Mouse (Mus musculus) liver, embryonic 16.5 days (tissue): ENCODE measurements at regions not wholly inside any gene's neighbourhood (a gene's known extent, or its start where the extent isn't known, plus 50 kb on each side); places are given as distances from the start of the nearest gene placed in this dataset.

ENCODE experiments used
- ATAC-seq: fragments of 200-750 bp; cut with Nextera tagmentation; 2 replicates; pipeline ENCODE4 v1.8.0; 2017; ENCODE audit warnings: low read depth, mild to moderate bottlenecking, moderate number of reproducible peaks, moderate library complexity
- H3K27ac ChIP-seq: fragments of 300-500 bp; sonication (generic); 2 replicates; pipeline ENCODE4 v1.5.1; 2014; ENCODE audit warnings: mild to moderate bottlenecking, low read length
- H3K27me3 ChIP-seq: fragments of 300-500 bp; sonication (generic); 2 replicates; pipeline ENCODE4 v1.6.1; 2014; ENCODE audit warnings: low read depth, low read length, mixed read lengths; ENCODE audit not compliant: control insufficient read depth, insufficient read depth
- H3K36me3 ChIP-seq: fragments of 300-500 bp; sonication (generic); 2 replicates; pipeline ENCODE4 v1.6.1; 2014; ENCODE audit warnings: mild to moderate bottlenecking; ENCODE audit not compliant: control insufficient read depth, insufficient read depth
- H3K4me1 ChIP-seq: fragments of 300-500 bp; sonication (generic); 2 replicates; pipeline ENCODE4 v1.6.1; 2014; ENCODE audit warnings: low read depth, low read length, mixed read lengths; ENCODE audit not compliant: control insufficient read depth
- H3K4me2 ChIP-seq: fragments of 300-500 bp; sonication (generic); 2 replicates; pipeline ENCODE4 v1.6.1; 2014; ENCODE audit warnings: low read depth, low read length, mixed read lengths
- H3K4me3 ChIP-seq: fragments of 300-500 bp; sonication (generic); 2 replicates; pipeline ENCODE4 v1.5.1; 2014; ENCODE audit warnings: low read depth, mild to moderate bottlenecking, low read length
- H3K9ac ChIP-seq: fragments of 300-500 bp; sonication (generic); 2 replicates; pipeline ENCODE4 v1.6.1; 2014; ENCODE audit warnings: low read depth, low read length
- H3K9me3 ChIP-seq: fragments of 300-500 bp; sonication (generic); replicated peaks from 2 replicates; pipeline ENCODE4 v1.6.1; 2016; ENCODE audit warnings: low read length; ENCODE audit not compliant: control insufficient read depth
- WGBS: fragments of 180-500 bp; shearing (Covaris S2); extraction: QIAGEN DNeasy Blood & Tissue Kit; methylation state at CpG from one replicate; pipeline ENCODE4 v1.1.7; 2014; ENCODE audit not compliant: insufficient replicate concordance; 5-methylcytosine and 5-hydroxymethylcytosine counted together

DNA sequence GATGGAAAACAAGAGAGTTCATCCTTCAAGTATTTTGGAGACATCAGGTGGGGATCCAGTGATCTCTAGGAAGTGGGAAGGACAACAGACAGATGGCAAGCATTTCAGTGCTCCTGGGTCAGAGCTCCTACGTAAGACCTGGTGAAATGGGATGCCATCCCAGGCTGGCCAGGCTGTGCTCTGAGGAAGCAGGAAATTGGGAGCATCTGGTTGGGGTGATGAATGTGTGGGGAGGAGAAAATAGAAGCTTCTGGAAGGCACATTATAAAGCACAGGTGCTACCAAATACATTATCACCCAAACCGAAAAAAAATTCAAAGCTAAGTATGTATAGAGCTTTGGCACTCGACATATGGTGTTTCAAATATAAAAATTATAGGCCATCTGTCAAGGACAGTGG is 165.9 kb upstream of the Mtpn start:
- H3K9me3 ChIP-seq: no peaks in the 10 kb centered on the region
- no peak overlapping the region for H3K9ac ChIP-seq
- H3K36me3 ChIP-seq: no peaks in the 10 kb centered on the region
- no peak overlapping the region for H3K4me3 ChIP-seq
- H3K27me3 ChIP-seq: no peaks in the 10 kb centered on the region
- H3K27ac ChIP-seq: no peak overlapping the region
- H3K4me2 ChIP-seq: no peak overlapping the region
- no peak for ATAC-seq
- WGBS: 58% methylated on average over 3 of the region's 3 CpGs
- no peaks in the 10 kb centered on the region for H3K4me1 ChIP-seq

DNA sequence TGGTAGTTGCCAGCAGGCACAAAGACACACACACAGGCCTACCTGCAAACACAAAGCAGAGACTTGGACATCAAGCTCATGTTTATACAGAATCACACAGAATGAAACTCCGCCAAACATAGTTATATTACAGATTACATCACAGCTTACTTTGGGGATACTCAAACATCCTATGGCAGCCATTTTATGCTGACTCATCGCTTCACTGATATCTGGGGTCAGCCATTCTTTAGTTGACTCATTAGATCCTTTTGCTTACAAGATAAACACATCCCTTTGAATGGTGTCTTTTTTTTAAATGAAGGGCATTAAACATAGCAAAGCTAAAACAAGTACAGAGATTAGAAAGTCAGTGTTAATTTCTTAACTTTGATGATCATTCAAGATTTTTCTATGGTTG is 127.4 kb upstream of the Mtpn start:
- 46% methylated on average over 2 of the region's 2 CpGs for WGBS

DNA sequence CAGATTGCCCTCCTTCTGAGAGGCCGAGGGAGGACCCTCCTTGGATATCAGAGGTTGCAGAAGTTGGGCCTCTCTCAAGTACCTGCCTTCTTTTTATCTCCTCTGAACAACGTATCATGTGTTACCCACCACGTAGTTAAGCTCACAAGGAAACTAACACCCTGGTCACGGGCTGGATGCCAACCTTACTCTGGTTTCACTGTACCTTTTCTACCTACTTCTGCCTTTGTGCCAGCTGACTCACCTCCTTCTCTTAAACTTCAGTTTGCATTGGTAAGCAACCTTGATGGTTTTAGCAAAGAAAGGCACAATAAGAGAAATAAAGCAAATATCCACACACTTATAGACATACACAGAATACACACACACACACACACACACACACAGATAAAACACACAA is 111.7 kb upstream of the Mtpn start:
- H3K27me3 ChIP-seq: no peaks in the 10 kb centered on the region
- no peak overlapping the region for H3K4me3 ChIP-seq
- H3K9ac ChIP-seq: no peak overlapping the region
- ATAC-seq: no peak
- no peaks in the 10 kb centered on the region for H3K9me3 ChIP-seq
- no peak overlapping the region for H3K4me2 ChIP-seq
- H3K36me3 ChIP-seq: no peaks in the 10 kb centered on the region
- no peak overlapping the region for H3K27ac ChIP-seq
- 39% methylated on average over 4 of the region's 4 CpGs for WGBS
- no peaks in the 10 kb centered on the region for H3K4me1 ChIP-seq

More for the DNA sequence above, 127.4 kb upstream of the Mtpn start:
- H3K4me1 ChIP-seq: no peaks in the 10 kb centered on the region
- H3K9me3 ChIP-seq: no peaks in the 10 kb centered on the region
- no peak overlapping the region for H3K27ac ChIP-seq
- no peak overlapping the region for H3K4me3 ChIP-seq
- H3K4me2 ChIP-seq: no peak overlapping the region
- no peaks in the 10 kb centered on the region for H3K36me3 ChIP-seq
- no peak for ATAC-seq
- no peak overlapping the region for H3K9ac ChIP-seq
- no peaks in the 10 kb centered on the region for H3K27me3 ChIP-seq

DNA sequence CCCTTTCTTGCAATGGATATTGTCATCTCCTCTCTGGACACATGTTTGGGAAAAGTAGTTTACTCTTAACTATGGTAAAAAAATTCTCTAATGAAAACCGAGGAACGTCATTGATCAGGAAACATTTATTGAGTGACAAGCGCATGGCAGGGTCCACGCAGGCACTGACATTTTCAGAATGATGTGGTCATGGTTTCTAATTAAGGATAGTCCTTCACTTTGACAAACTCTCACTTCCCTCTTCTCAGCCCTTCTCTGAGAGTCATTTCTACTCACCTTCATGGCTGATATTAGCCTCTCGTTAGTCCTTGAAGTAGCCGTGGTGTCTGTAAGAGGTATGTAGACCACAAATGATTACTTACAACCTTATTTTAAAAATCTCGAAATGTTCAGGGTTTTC is 105.5 kb upstream of the Mtpn start:
- H3K4me3 ChIP-seq: no peak overlapping the region
- WGBS: 70% methylated on average over 7 of the region's 7 CpGs
- ATAC-seq: no peak

DNA sequence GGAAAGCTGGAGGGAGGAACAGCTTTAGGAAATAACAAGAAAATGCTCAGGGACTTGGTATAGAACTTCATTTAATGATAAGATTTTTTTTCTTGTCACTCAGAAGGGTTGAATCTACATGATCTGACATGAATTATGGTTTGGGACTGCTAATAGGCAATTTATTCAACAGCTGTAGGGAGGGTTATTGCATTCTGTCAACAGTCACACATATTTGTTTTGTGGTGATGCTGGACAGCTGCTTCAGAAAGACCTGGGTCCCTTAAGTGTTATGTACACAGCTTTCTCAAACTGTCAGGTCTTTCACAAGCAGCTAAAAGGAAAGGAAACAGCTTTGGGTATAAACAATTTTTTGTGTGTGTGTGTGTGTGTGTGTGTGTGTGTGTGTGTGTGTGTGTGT is 101.0 kb upstream of the Mtpn start:
- Histone ChIP-seq H3K4me3 (no peak overlapping the region), H3K4me2 (no peak overlapping the region), H3K36me3 (no peaks in the 10 kb centered on the region), H3K9me3 (no peaks in the 10 kb centered on the region), H3K9ac (no peak overlapping the region), H3K4me1 (no peaks in the 10 kb centered on the region), H3K27me3 (no peaks in the 10 kb centered on the region), H3K27ac (no peak overlapping the region)
- ATAC-seq: no peak

More for the DNA sequence above, 105.5 kb upstream of the Mtpn start:
- H3K9me3 ChIP-seq: no peaks in the 10 kb centered on the region
- no peaks in the 10 kb centered on the region for H3K27me3 ChIP-seq
- no peak overlapping the region for H3K27ac ChIP-seq
- H3K9ac ChIP-seq: no peak overlapping the region
- no peak overlapping the region for H3K4me2 ChIP-seq
- H3K4me1 ChIP-seq: no peaks in the 10 kb centered on the region
- no peaks in the 10 kb centered on the region for H3K36me3 ChIP-seq

DNA sequence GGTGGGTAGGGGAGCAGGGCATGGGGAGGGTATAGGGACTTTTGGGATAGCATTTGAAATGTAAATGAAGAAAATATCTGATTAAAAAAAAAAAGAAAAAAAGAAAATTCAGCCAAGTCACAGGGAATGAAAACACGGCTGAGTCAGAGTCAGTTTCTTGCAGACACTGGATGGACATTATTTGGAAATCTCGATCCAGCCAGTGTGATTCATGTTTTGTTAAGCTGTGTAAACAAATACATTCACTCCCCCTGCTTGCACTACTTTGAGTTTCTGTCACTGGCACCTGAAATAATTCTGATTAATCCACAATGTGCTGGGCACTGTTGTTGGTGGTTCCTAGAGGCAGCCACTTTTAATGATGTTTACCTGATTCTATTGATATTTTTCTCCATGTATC is 68.6 kb upstream of the Mtpn start:
- H3K4me2 ChIP-seq: no peak overlapping the region
- 54% methylated on average over 2 of the region's 2 CpGs for WGBS
- no peak overlapping the region for H3K27ac ChIP-seq
- no peak overlapping the region for H3K4me3 ChIP-seq
- no peak for ATAC-seq
- H3K4me1 ChIP-seq: no peaks in the 10 kb centered on the region
- no peak overlapping the region for H3K9ac ChIP-seq
- H3K9me3 ChIP-seq: 0 out of 2 replicates have a peak, but pooled peaks cover 2% of the 10 kb centered on the region
- no peaks in the 10 kb centered on the region for H3K36me3 ChIP-seq
- no peaks in the 10 kb centered on the region for H3K27me3 ChIP-seq

DNA sequence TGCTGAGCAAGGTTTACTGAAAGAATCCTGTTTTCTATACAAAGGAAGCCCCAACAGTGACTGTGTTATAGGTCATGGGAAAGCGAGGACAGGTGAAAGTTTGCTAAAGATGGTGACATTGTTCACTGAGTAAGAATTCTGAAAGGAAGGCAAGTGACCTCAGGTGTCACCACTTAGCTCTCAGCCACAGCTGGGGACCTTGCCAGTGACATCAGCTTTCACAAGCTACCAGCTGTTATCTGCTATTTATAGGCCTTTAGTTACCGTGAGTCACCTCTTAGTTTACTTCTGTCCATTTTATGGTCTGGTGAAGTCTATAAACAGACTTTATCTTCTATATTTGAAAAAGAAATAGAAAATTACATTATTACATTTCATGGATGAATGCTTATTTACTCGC is 65.4 kb upstream of the Mtpn start:
- no peak overlapping the region for H3K4me3 ChIP-seq
- no peak overlapping the region for H3K9ac ChIP-seq
- H3K4me1 ChIP-seq: no peaks in the 10 kb centered on the region
- no peak overlapping the region for H3K4me2 ChIP-seq
- 0 out of 2 replicates have a peak, but pooled peaks cover 2% of the 10 kb centered on the region for H3K9me3 ChIP-seq
- no peaks in the 10 kb centered on the region for H3K27me3 ChIP-seq
- H3K36me3 ChIP-seq: no peaks in the 10 kb centered on the region
- no peak for ATAC-seq
- no peak overlapping the region for H3K27ac ChIP-seq
- WGBS: 59% methylated on average over 3 of the region's 3 CpGs

DNA sequence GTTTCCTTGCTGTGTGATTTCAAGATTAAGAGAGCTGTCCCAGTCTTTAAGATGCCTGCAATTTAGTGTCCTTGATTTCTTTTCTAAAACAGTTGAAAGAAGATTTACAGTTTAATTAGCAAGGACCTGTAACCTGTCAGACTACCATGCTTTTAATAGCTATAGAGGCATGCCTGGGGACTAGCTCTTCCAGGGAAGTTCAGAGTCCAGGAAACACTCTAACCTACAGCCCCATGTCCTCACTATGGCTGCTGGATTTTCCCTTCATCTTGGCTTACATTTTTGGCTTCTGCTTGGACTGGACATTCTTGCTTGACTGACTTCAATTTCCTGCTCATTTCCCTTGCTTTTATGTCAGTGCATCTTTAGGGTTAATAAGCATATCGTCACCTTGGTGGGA is 61.7 kb upstream of the Mtpn start:
- Histone ChIP-seq H3K27me3 (no peaks in the 10 kb centered on the region), H3K9ac (no peak overlapping the region), H3K27ac (no peak overlapping the region), H3K9me3 (no peaks in the 10 kb centered on the region), H3K4me3 (no peak overlapping the region), H3K4me1 (no peaks in the 10 kb centered on the region), H3K36me3 (no peaks in the 10 kb centered on the region), H3K4me2 (no peak overlapping the region)
- 69% methylated on average over 1 of the region's 1 CpGs for WGBS
- ATAC-seq: no peak

DNA sequence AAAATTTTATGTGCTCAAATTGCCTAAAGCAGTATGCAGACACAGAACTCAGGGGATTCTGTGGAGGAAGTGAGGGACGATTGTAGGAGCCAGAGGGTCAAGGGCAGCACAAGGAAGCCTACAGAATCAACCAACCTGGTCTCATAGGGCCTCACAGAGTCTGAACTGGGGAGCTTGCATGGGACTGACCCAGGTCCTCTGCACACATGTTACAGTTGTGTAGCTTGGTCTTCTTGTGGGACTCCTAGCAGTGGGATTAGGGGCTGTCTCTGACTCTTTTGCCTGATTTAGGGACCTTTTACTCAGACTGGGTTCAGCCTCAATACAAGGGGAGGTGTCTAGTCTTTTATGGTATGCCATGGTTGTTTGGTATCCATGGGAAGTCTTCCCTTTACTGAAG is 60.2 kb upstream of the Mtpn start:
- 38% methylated on average over 1 of the region's 1 CpGs for WGBS
- Histone ChIP-seq H3K36me3 (no peaks in the 10 kb centered on the region), H3K4me1 (no peaks in the 10 kb centered on the region), H3K27ac (no peak overlapping the region), H3K4me3 (no peak overlapping the region), H3K9me3 (no peaks in the 10 kb centered on the region), H3K4me2 (no peak overlapping the region), H3K9ac (no peak overlapping the region), H3K27me3 (no peaks in the 10 kb centered on the region)
- ATAC-seq: no peak
